Mouse (Mus musculus): ENCODE results near the gene Mindy4b-ps.

DNA sequence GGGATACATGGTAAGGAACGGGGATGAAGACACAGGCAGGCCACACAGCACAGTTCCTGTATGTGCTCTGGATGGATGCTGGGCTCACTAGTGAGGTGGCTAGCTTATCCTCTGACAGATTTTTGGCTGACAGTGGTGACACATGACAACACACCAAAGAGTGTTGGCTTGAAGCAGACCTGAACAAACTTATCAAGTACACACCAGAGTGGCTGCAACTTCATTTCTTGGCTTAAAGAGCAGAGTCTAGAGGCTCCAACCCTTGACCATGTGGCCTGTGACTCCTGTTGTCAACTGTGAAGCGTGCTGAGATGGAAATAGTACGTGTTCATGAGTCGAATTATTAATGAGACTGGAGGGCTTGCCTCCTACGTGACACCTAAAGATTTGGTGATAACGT lies 17.4 kb downstream of the Mindy4b-ps start:
- no peak for TF ChIP-seq CTCF (IDR thresholded peaks at IDR 0.05; ENCODE audit: extremely low read depth, insufficient read depth, insufficient read length, insufficient replicate concordance)
- TF ChIP-seq POLR2A (IDR thresholded peaks at IDR 0.05; ENCODE audit: low read depth, low read length), result no peak
